In genomic region chr19:5348064-5348463, GRCm38 (mm10) we compare ENCODE assay signal across 17 mouse cellular contexts. TPM values are rescaled to one million over a fixed set of nuclear protein-coding genes. Genes with fewer than 3 reads are reported as not detected.
"Had no signal": no experiment of that assay in that cellular context is flagged by ENCODE, and none has a peak within 500 bp of the region (broad histone marks: within the 10 kb centered on the region; RNA-seq: fewer than 3 reads in every experiment).

No protein-coding gene starts in this region.

- DNase-seq: kidney, postnatal 10 days; kidney, postnatal 4 days; liver, postnatal 0 days; right cerebral cortex, postnatal 4 days; spleen, adult 18-20 months had no signal

- H3K36me3 ChIP-seq: liver, embryonic 12.5 days; lung, embryonic 15.5 days; neural tube, embryonic 13.5 days; stomach, embryonic 15.5 days had no signal

- H3K9me3 ChIP-seq: liver, embryonic 12.5 days; lung, embryonic 15.5 days; neural tube, embryonic 13.5 days; stomach, embryonic 15.5 days had no signal

- H3K27me3 ChIP-seq: stomach, embryonic 15.5 days had no signal

- H3K4me1 ChIP-seq: lung, embryonic 15.5 days had no signal

- ATAC-seq: liver, embryonic 12.5 days had no signal

- H3K9ac ChIP-seq: lung, embryonic 15.5 days; stomach, embryonic 15.5 days had no signal

- H3K27ac ChIP-seq: layer of hippocampus, adult 2 months; liver, embryonic 12.5 days; lung, embryonic 15.5 days; neural tube, embryonic 13.5 days; stomach, embryonic 15.5 days had no signal

RNA-seq across cellular contexts. Expression of gene Cst6, which starts 1.3 kb away (rescaled TPM):
- total RNA-seq: megakaryocyte-erythroid progenitor cell, adult 5-6 weeks had no signal
- polyA plus RNA-seq: liver, embryonic 12.5 days; liver, postnatal 0 days had no signal

RNA-seq across cellular contexts. Expression of gene Catsper1, which starts 12.5 kb away (rescaled TPM):
- total RNA-seq: layer of hippocampus, adult 2 months; layer of hippocampus, postnatal 10 days; left cerebral cortex, postnatal 36 days; megakaryocyte-erythroid progenitor cell, adult 5-6 weeks had no signal
- polyA plus RNA-seq: kidney, embryonic 14.5 days; limb, embryonic 14.5 days; liver, embryonic 12.5 days; liver, postnatal 0 days; lung, embryonic 15.5 days; midbrain, embryonic 14.5 days; neural tube, embryonic 13.5 days; stomach, embryonic 15.5 days; thymus, postnatal 0 days had no signal
